Mouse (Mus musculus) spleen, adult 2 months (tissue): ENCODE measurements around the gene Babam2.

Source experiments
- CTCF ChIP-seq: fragments of 200-500 bp; IDR thresholded peaks from 2 replicates; pipeline ENCODE4 v1.5.1; 2011; ENCODE audit warnings: mild to moderate bottlenecking, inconsistent platforms; ENCODE audit not compliant: insufficient read depth, insufficient read length, insufficient replicate concordance; ENCODE audit errors: extremely low read depth
- POLR2A ChIP-seq: fragments of 200-500 bp; IDR thresholded peaks from 2 replicates; pipeline ENCODE4 v1.6.1; 2011; ENCODE audit warnings: low read depth, low read length, inconsistent platforms

- TF ChIP-seq POLR2A (no peak), CTCF (no peak)
These were observed 315.6 kb downstream of the Babam2 start for GRCm38 (mm10) chr5:32013053-32013452.
